8 mouse cellular contexts compared by ENCODE assay signal in genomic region chr11:23067395-23068136, GRCm38 (mm10).
DNase-seq lines count a peak whose midpoint lies in the region; ATAC-seq and TF ChIP-seq lines count a peak whose summit lies in the region.

No protein-coding gene starts in this region.

- TF ChIP-seq RAD21 in MEL (IDR thresholded peaks at IDR 0.05; ENCODE audit: low read depth, low read length) = no peak

- TF ChIP-seq CTCF in MEL (IDR thresholded peaks at IDR 0.05 in 2 of 3, conservative IDR thresholded peaks at IDR 0.05 in 1 of 3; ENCODE audit: control insufficient read depth in 1 of 3, insufficient read depth in 1 of 3, low read depth in 2 of 3, low read length in 3 of 3, poor library complexity in 1 of 3, severe bottlenecking in 1 of 3) = no peak
- TF ChIP-seq CTCF in cerebellum, adult 2 months (IDR thresholded peaks at IDR 0.05; ENCODE audit: borderline replicate concordance, insufficient read depth, low read depth, low read length) = no peak
- no peak for TF ChIP-seq CTCF in forebrain, postnatal 0 days (IDR thresholded peaks at IDR 0.05; ENCODE audit: low read depth)

- peak overlapping the region; percentile 63 to 70 for H3K4me3 ChIP-seq in MEL (ENCODE audit: control insufficient read depth in 1 of 2, insufficient read depth in 1 of 2, low read depth in 2 of 2, low read length in 2 of 2)
- peak overlapping the region; percentile 80 for H3K4me3 ChIP-seq in cerebellum, adult 2 months (replicated peaks; ENCODE audit: insufficient read depth, low read depth, low read length)
- H3K4me3 ChIP-seq in forebrain, postnatal 0 days (ENCODE audit: low read depth, low read length) = peak overlapping the region; percentile 69
- H3K4me3 ChIP-seq in lung, embryonic 16.5 days (ENCODE audit: low read length) = peak overlapping the region; percentile 80

- peaks cover 0 to 36% of the 10 kb centered on the region in 2 experiments; a peak in 2 of 4 replicates for H3K36me3 ChIP-seq in MEL (ENCODE audit: control insufficient read depth in 1 of 2, insufficient read depth in 2 of 2, low read length in 2 of 2)
- H3K36me3 ChIP-seq in forebrain, postnatal 0 days (ENCODE audit: insufficient read depth) = no peaks in the 10 kb centered on the region
- no peaks in the 10 kb centered on the region for H3K36me3 ChIP-seq in lung, embryonic 16.5 days (ENCODE audit: control insufficient read depth, insufficient read depth, low read length)

- H3K27me3 ChIP-seq in MEL (ENCODE audit: control insufficient read depth in 1 of 2, insufficient read depth in 2 of 2, low read length in 2 of 2) = no peaks in the 10 kb centered on the region
- H3K27me3 ChIP-seq in cerebellum, adult 2 months (ENCODE audit: control insufficient read depth, insufficient read depth, low read length) = no peaks in the 10 kb centered on the region
- H3K27me3 ChIP-seq in forebrain, postnatal 0 days (ENCODE audit: insufficient read depth, low read length) = no peaks in the 10 kb centered on the region
- no peaks in the 10 kb centered on the region for H3K27me3 ChIP-seq in lung, embryonic 16.5 days (ENCODE audit: control insufficient read depth, insufficient read depth, low read depth, low read length)

- peak overlapping the region; percentile 74 for H3K9ac ChIP-seq in MEL (ENCODE audit: control insufficient read depth, low read depth, low read length, poor library complexity, severe bottlenecking)
- peak overlapping the region; percentile 81 for H3K9ac ChIP-seq in forebrain, postnatal 0 days
- H3K9ac ChIP-seq in lung, embryonic 16.5 days (ENCODE audit: low read length) = peak overlapping the region; percentile 86

- H3K27ac ChIP-seq in MEL (ENCODE audit: control insufficient read depth, low read depth, low read length) = peak overlapping the region; percentile 68
- peak overlapping the region; percentile 78 for H3K27ac ChIP-seq in cerebellum, adult 2 months (ENCODE audit: insufficient read depth, low read length)
- H3K27ac ChIP-seq in forebrain, postnatal 0 days (ENCODE audit: low read depth, low read length) = peak overlapping the region; percentile 82
- H3K27ac ChIP-seq in lung, embryonic 16.5 days (ENCODE audit: low read length) = peak overlapping the region; percentile 65

- no peaks in the 10 kb centered on the region for H3K9me3 ChIP-seq in MEL (replicated peaks; ENCODE audit: insufficient read depth, low read length)
- H3K9me3 ChIP-seq in forebrain, postnatal 0 days (ENCODE audit: low read length) = no peaks in the 10 kb centered on the region
- H3K9me3 ChIP-seq in lung, embryonic 16.5 days (ENCODE audit: control insufficient read depth, low read length) = no peaks in the 10 kb centered on the region

- peaks cover 7% of the 10 kb centered on the region; the same call in 1 of the 2 replicates for H3K79me2 ChIP-seq in MEL (ENCODE audit: control insufficient read depth, insufficient read depth, low read length, poor library complexity)

- ATAC-seq in forebrain, postnatal 0 days = peak; percentile 100
- ATAC-seq in hematopoietic stem cell, adult 5-6 weeks (replicated peaks in 1 of 2; ENCODE audit: insufficient read depth in 1 of 2, low FRiP score in 2 of 2, low TSS enrichment in 1 of 2, low read depth in 1 of 2, poor library complexity in 2 of 2, severe bottlenecking in 2 of 2) = peak; percentile 98
- ATAC-seq in lung, embryonic 16.5 days (ENCODE audit: low read depth) = peak; percentile 100

- peak overlapping the region; percentile 69 for H3K4me2 ChIP-seq in forebrain, postnatal 0 days (ENCODE audit: low read depth)
- peak overlapping the region; percentile 92 for H3K4me2 ChIP-seq in lung, embryonic 16.5 days (ENCODE audit: low read depth, low read length)

- 1% methylated on average over 49 of the region's 49 CpGs for WGBS in cerebellum, adult 2 months
- under 1% methylated on average over 49 of the region's 49 CpGs for WGBS in forebrain, postnatal 0 days
- under 1% methylated on average over 49 of the region's 49 CpGs for WGBS in lung, embryonic 16.5 days

- peaks cover 29 to 43% of the 10 kb centered on the region in 2 experiments for H3K4me1 ChIP-seq in MEL (ENCODE audit: control insufficient read depth in 1 of 2, insufficient read depth in 2 of 2, low read length in 2 of 2)
- no peaks in the 10 kb centered on the region for H3K4me1 ChIP-seq in cerebellum, adult 2 months (ENCODE audit: control insufficient read depth, insufficient read depth, low read length)
- no peaks in the 10 kb centered on the region for H3K4me1 ChIP-seq in forebrain, postnatal 0 days (ENCODE audit: insufficient read depth)
- H3K4me1 ChIP-seq in lung, embryonic 16.5 days (replicated peaks; ENCODE audit: control insufficient read depth, insufficient read depth, low read length) = peaks cover 7% of the 10 kb centered on the region; the same call in 1 of the 2 replicates

- peak; percentile 97 for TF ChIP-seq POLR2A in MEL (IDR thresholded peaks at IDR 0.05; ENCODE audit: control insufficient read depth in 1 of 2, insufficient read depth in 1 of 2, low read depth in 1 of 2, low read length in 2 of 2, poor library complexity in 1 of 2)
- peak; percentile 97 for TF ChIP-seq POLR2A in cerebellum, adult 2 months (IDR thresholded peaks at IDR 0.05; ENCODE audit: borderline replicate concordance, insufficient read depth, low read length)

- DNase-seq in MEL (ENCODE audit: low read depth, low spot score) = peak; percentile 97
- DNase-seq in cerebellum, adult 2 months = peak; percentile 95 to 96
- DNase-seq in forebrain, postnatal 0 days = peak; percentile 96
- DNase-seq in layer of hippocampus, adult 9-10 months (ENCODE audit: low spot score) = peak; percentile 59
- DNase-seq in ovary, postnatal 10 days (ENCODE audit: low spot score) = peak; percentile 69
- DNase-seq in thymus, postnatal 10 days (ENCODE audit: low spot score in 2 of 2) = peak; percentile 39 to 59

- 0 out of 4 replicates have a peak, but pooled peaks of 1 of the 2 experiments have one; percentile 39 for TF ChIP-seq EP300 in MEL (IDR thresholded peaks at IDR 0.05; ENCODE audit: low read depth in 1 of 2, low read length in 2 of 2)

TF ChIP-seq in MEL, 35 proteins besides CTCF, POLR2A, EP300 and RAD21:
- TF ChIP-seq SIN3A (IDR thresholded peaks at IDR 0.05; ENCODE audit: low read length) (peak; percentile 94), MYC (IDR thresholded peaks at IDR 0.05; ENCODE audit: low read depth, low read length) (peak; percentile 64; the same call in 1 of the 2 replicates), MAFK (IDR thresholded peaks at IDR 0.05; ENCODE audit: borderline replicate concordance, low read depth, low read length) (no peak), TCF12 (IDR thresholded peaks at IDR 0.05; ENCODE audit: low read depth, low read length) (peak; percentile 81), ELF1 (IDR thresholded peaks at IDR 0.05; ENCODE audit: low read depth, low read length) (no peak; the same call in 1 of the 2 replicates), NRF1 (IDR thresholded peaks at IDR 0.05; ENCODE audit: insufficient read depth, low read depth, low read length, poor library complexity, severe bottlenecking) (peak; percentile 97), ZMIZ1 (IDR thresholded peaks at IDR 0.05; ENCODE audit: low read depth, low read length) (peak; percentile 85), CHD2 (IDR thresholded peaks at IDR 0.05; ENCODE audit: low read length) (no peak), GATA1 (IDR thresholded peaks at IDR 0.05; ENCODE audit: low read depth, low read length) (0 out of 2 replicates have a peak, but pooled peaks have one; percentile 13), CHD1 (IDR thresholded peaks at IDR 0.05; ENCODE audit: low read depth, low read length) (no peak), TBP (IDR thresholded peaks at IDR 0.05; ENCODE audit: low read depth, low read length) (peak; percentile 88), ZNF384 (IDR thresholded peaks at IDR 0.05; ENCODE audit: low read depth, low read length) (no peak), JUND (IDR thresholded peaks at IDR 0.05; ENCODE audit: low read depth, low read length) (no peak), HCFC1 (IDR thresholded peaks at IDR 0.05; ENCODE audit: low read depth, low read length) (peak; percentile 89), BHLHE40 (IDR thresholded peaks at IDR 0.05; ENCODE audit: borderline replicate concordance, low read depth, low read length) (no peak), GABPA (IDR thresholded peaks at IDR 0.05; ENCODE audit: low read depth, low read length) (no peak), KAT2A (conservative IDR thresholded peaks at IDR 0.05; ENCODE audit: low read depth, low read length) (no peak; the same call in 1 of the 2 replicates), UBTF (IDR thresholded peaks at IDR 0.05; ENCODE audit: borderline replicate concordance, insufficient read depth, low read depth, low read length) (no peak), MAX (IDR thresholded peaks at IDR 0.05; ENCODE audit: low read length) (peak; percentile 74; the same call in 1 of the 2 replicates), NELFE (IDR thresholded peaks at IDR 0.05; ENCODE audit: low read depth, low read length) (peak; percentile 95), MAZ (IDR thresholded peaks at IDR 0.05; ENCODE audit: low read depth, low read length) (peak; percentile 87), MXI1 (IDR thresholded peaks at IDR 0.05; ENCODE audit: low read depth, low read length) (peak; percentile 93), ETS1 (IDR thresholded peaks at IDR 0.05; ENCODE audit: low read depth, low read length) (peak; percentile 60; the same call in 1 of the 2 replicates), USF1 (IDR thresholded peaks at IDR 0.05; ENCODE audit: low read depth, low read length) (no peak; the same call in 1 of the 2 replicates), POLR2AphosphoS5 (IDR thresholded peaks at IDR 0.05; ENCODE audit: borderline replicate concordance, low read depth, low read length) (no peak), POLR2AphosphoS2 (IDR thresholded peaks at IDR 0.05; ENCODE audit: low read length) (peak; percentile 89)

Comparison
In these comparisons a context has a peak if more than half of its experiments do, and no peak if none do; other contexts are left out.
1. Peak in every context shown above with its lines: DNase-seq, ATAC-seq, H3K4me3 ChIP-seq and H3K27ac ChIP-seq.